Mouse (Mus musculus) layer of hippocampus, adult 8-10 months (tissue): Measurements from ENCODE around the gene Bckdk. TPM values are rescaled to one million over a fixed set of nuclear protein-coding genes. Genes with fewer than 3 reads are reported as not detected.
"Not testable (repeated sequence)": the region's sequence is repeated elsewhere in the genome, so short reads cannot be mapped to it uniquely, and the experiment has no call there.

Source experiments
- DNase-seq, 2 experiments: peaks; one replicate each; pipeline ENCODE4 v3.0.0; 2022; ENCODE audit warnings: low spot score in 2 of 2
- total RNA-seq, 4 experiments: library from RNA; stranded (reverse); gene quantifications; 2 replicates each; pipeline ENCODE4 v1.2.4; 2022

The Bckdk gene
- total RNA-seq, 4 experiments from 2014 or later, result 42.0 to 45.2 (median 42.2) TPM

- DNase-seq, result no peak
Measured at GRCm38 (mm10) chr7:127930636-127931035, 26.8 kb downstream of the Bckdk start.

GRCm38 (mm10) chr7:127931351-127932135, 27.7 kb downstream of the Bckdk start:
- no peak for DNase-seq

GRCm38 (mm10) chr7:127932273-127933031, 28.6 kb downstream of the Bckdk start:
- no peak for DNase-seq

- DNase-seq, result no peak
Measured at GRCm38 (mm10) chr7:127934075-127934474, 30.2 kb downstream of the Bckdk start.

- DNase-seq, result peak; percentile 92 to 96
Measured at GRCm38 (mm10) chr7:127935028-127935722, 31.3 kb downstream of the Bckdk start.

- no peak for DNase-seq
Measured at GRCm38 (mm10) chr7:127935748-127936159, 31.9 kb downstream of the Bckdk start.

GRCm38 (mm10) chr7:127936216-127936884, 32.5 kb downstream of the Bckdk start:
- no peak for DNase-seq

GRCm38 (mm10) chr7:127942097-127942496, 38.2 kb downstream of the Bckdk start:
- not testable (repeated sequence) for DNase-seq

GRCm38 (mm10) chr7:127944614-127945013, 40.7 kb downstream of the Bckdk start:
- no peak for DNase-seq

- DNase-seq, result no peak
Measured at GRCm38 (mm10) chr7:127946470-127947023, 42.7 kb downstream of the Bckdk start, which contains the start of gene Prss36. Gene Prss36 (minus strand): TSS chr7:127946725.

- DNase-seq, result no peak
Measured at GRCm38 (mm10) chr7:127952864-127953581, 49.1 kb downstream of the Bckdk start.

GRCm38 (mm10) chr7:127959364-127959763, 55.5 kb downstream of the Bckdk start:
- no peak for DNase-seq

Other genes with a start within 250 kb of the Bckdk start
- 10 to 100 TPM; 26.5 to 38.4 (median 31.9) TPM for gene Bcl7c, start 195.1 kb upstream of the Bckdk start, total RNA-seq
- gene Ctf1, start 191.3 kb upstream of the Bckdk start, total RNA-seq, result 1 to 10 TPM; 3.1 to 5.2 (median 3.5) TPM
- not detected for gene Ctf2, start 171.9 kb upstream of the Bckdk start, total RNA-seq
- 10 to 100 TPM; 52.2 to 65.5 (median 56.3) TPM for gene Fbxl19, start 159.5 kb upstream of the Bckdk start, total RNA-seq
- gene Orai3, start 134.3 kb upstream of the Bckdk start, total RNA-seq, result 10 to 100 TPM; 25.8 to 30.7 (median 29.4) TPM
- gene Setd1a, start 127.4 kb upstream of the Bckdk start, total RNA-seq, result 10 to 100 TPM; 46.6 to 56.4 (median 48.7) TPM
- gene Gm49388, start 118.5 kb upstream of the Bckdk start, total RNA-seq, result 1 to 10 TPM; 2.0 to 5.7 (median 2.3) TPM
- 10 to 100 TPM in 2 of 4 experiments, 1 to 10 TPM in 2; 4.8 to 12.2 (median 10.7) TPM for gene Hsd3b7, start 103.5 kb upstream of the Bckdk start, total RNA-seq
- 10 to 100 TPM; 61.0 to 86.0 (median 77.0) TPM for gene Stx4a, start 79.8 kb upstream of the Bckdk start, total RNA-seq
- gene Stx1b, start 79.5 kb upstream of the Bckdk start, total RNA-seq, result 100 to 1,000 TPM; 344 to 361 (median 348) TPM
- gene Zfp646, start 27.9 kb upstream of the Bckdk start, total RNA-seq, result 10 to 100 TPM; 34.5 to 36.5 (median 35.0) TPM
- gene Zfp668, start 27.3 kb upstream of the Bckdk start, total RNA-seq, result 10 to 100 TPM; 19.2 to 23.8 (median 22.9) TPM
- gene Prss53, start 13.1 kb upstream of the Bckdk start, total RNA-seq, result 1 to 10 TPM; 2.0 to 4.0 (median 2.8) TPM
- gene Gm21974, start 8.6 kb upstream of the Bckdk start, total RNA-seq, result not detected
- 10 to 100 TPM; 23.8 to 36.6 (median 31.8) TPM for gene Vkorc1, start 8.5 kb upstream of the Bckdk start, total RNA-seq
- gene Kat8, start 8.4 kb downstream of the Bckdk start, total RNA-seq, result 10 to 100 TPM; 28.5 to 38.3 (median 34.5) TPM
- under 1 TPM; 0.18 to 0.98 (median 0.46) TPM for gene Prss8, start 26.0 kb downstream of the Bckdk start, total RNA-seq
- gene Prss36, start 42.6 kb downstream of the Bckdk start, total RNA-seq, result 10 to 100 TPM in 1 of 4 experiments, 1 to 10 TPM in 3; 8.0 to 12.7 (median 9.1) TPM
- gene Fus, start 63.4 kb downstream of the Bckdk start, total RNA-seq, result 100 to 1,000 TPM; 328 to 387 (median 356) TPM
- 10 to 100 TPM in 2 of 4 experiments, 1 to 10 TPM in 2; 2.6 to 14.8 (median 7.2) TPM for gene Pycard, start 89.8 kb downstream of the Bckdk start, total RNA-seq
- gene Trim72, start 99.9 kb downstream of the Bckdk start, total RNA-seq, result 1 to 10 TPM in 2 of 4 experiments, under 1 TPM in 2; 0.47 to 1.1 (median 0.95) TPM
- gene Itgam, start 158.6 kb downstream of the Bckdk start, total RNA-seq, result 10 to 100 TPM; 10.4 to 35.9 (median 24.0) TPM
- gene Gm49368, start 158.6 kb downstream of the Bckdk start, total RNA-seq, result under 1 TPM in 1 of 4 experiments, not detected in 3; 0.16 TPM
- 10 to 100 TPM in 2 of 4 experiments, under 1 TPM in 1, not detected in 1; 0.55 to 37.4 (median 30.5) TPM for gene Itgax, start 225.5 kb downstream of the Bckdk start, total RNA-seq